Mouse (Mus musculus): Measurements from ENCODE around the gene Ptges3l. TPM values are rescaled to one million over a fixed set of nuclear protein-coding genes. Genes with fewer than 3 reads are reported as not detected.
A peak's percentile ranks its signal among the peaks of the same experiment; 100 is the strongest.
"Not testable (repeated sequence)": the region's sequence is repeated elsewhere in the genome, so short reads cannot be mapped to it uniquely, and the experiment has no call there.

Ptges3l gene
- polyA plus RNA-seq, 1 experiment from 2014 or later: 83.6 TPM

DNA sequence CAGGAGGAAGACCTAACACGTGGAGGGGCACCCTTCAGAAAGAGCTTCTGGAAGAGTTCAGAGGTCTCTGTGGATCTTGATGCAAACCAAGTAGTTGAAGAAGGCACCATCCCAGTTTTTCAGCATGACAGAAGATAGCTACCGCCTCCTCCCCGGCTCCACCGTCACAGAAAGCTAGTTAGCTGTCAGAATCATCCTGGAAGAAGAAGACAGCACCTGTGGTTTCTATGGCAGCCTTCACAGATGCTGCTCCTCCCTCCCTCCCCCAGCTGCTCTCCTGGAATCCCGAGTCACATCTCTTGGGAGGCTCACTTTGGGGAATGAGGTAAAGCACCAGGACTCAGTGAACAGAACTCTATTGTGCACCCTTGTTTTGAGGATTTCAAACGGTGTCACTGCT, 6.1 kb downstream of the Ptges3l start:
- 56% methylated on average over 6 of the region's 6 CpGs for WGBS
- Histone ChIP-seq H3K4me3 (ENCODE audit: low read length) (no peak overlapping the region), H3K27me3 (ENCODE audit: control insufficient read depth, insufficient read depth, low read length) (no peaks in the 10 kb centered on the region), H3K9ac (ENCODE audit: low read length) (no peak overlapping the region), H3K4me2 (ENCODE audit: low read depth, low read length) (no peak overlapping the region), H3K9me3 (replicated peaks; ENCODE audit: control insufficient read depth, low read length) (no peaks in the 10 kb centered on the region), H3K4me1 (ENCODE audit: control insufficient read depth, insufficient read depth, low read length) (peaks cover 7% of the 10 kb centered on the region), H3K27ac (ENCODE audit: low read length) (no peak overlapping the region), H3K36me3 (ENCODE audit: control insufficient read depth, insufficient read depth) (peaks cover 8% of the 10 kb centered on the region; the same call in 1 of the 2 replicates)
- ATAC-seq (replicated peaks; ENCODE audit: extremely low read depth, insufficient read depth, low FRiP score): no peak

DNA sequence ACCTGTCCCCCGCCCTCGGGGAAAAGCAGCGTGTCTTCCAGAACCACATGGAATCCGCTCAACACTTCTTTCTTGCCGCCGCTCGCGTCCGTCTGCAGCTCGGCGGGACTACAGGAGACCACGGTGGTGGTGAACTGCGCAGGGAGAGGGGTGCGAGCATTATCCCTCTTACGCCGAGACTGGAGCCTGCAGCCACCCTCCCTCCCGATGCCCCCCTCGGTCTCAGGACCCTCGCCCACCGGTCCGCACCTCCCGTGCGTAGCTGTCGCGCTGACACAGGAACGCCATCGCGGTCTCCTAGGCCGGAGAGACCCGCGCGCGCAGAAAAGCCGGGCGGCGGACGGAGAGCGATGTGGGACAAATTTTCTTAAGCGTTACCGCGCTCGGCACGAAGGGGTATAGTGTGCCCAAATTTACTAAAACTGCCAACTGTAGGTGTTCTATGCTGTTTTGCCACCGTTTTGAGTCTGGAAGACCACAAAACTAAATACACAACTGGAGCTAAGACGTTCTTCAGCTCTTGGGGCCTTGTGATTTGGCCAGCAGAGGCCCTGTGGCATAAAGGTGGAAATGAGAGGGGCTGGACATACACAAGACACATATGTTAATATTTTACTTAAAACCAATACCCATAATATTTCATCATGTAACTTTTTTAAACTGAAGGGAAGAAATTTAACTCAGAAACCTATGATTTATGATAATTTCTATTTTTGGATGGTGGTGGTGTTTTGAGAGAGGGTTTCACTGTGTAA, 7.9 kb downstream of the Ptges3l start, which contains the start of gene Aarsd1:
Gene Aarsd1 (minus strand): TSS at position 515 of the 755 bp plus-strand sequence.
- Histone ChIP-seq H3K9ac (ENCODE audit: low read length) (peak within 1 kb of the TSS; percentile 84), H3K27ac (ENCODE audit: low read length) (peak within 1 kb of the TSS; percentile 66), H3K27me3 (ENCODE audit: control insufficient read depth, insufficient read depth, low read length) (no peaks in the 10 kb centered on the region), H3K36me3 (ENCODE audit: control insufficient read depth, insufficient read depth) (peaks cover 8% of the 10 kb centered on the region; the same call in 1 of the 2 replicates), H3K4me1 (ENCODE audit: control insufficient read depth, insufficient read depth, low read length) (peaks cover 7% of the 10 kb centered on the region), H3K4me2 (ENCODE audit: low read depth, low read length) (peak within 1 kb of the TSS; percentile 67), H3K4me3 (ENCODE audit: low read length) (peak within 1 kb of the TSS; percentile 82), H3K9me3 (replicated peaks; ENCODE audit: control insufficient read depth, low read length) (no peaks in the 10 kb centered on the region)
- ATAC-seq (replicated peaks; ENCODE audit: extremely low read depth, insufficient read depth, low FRiP score): peak; percentile 78
- under 1% methylated on average over 45 of the region's 45 CpGs for WGBS

DNA sequence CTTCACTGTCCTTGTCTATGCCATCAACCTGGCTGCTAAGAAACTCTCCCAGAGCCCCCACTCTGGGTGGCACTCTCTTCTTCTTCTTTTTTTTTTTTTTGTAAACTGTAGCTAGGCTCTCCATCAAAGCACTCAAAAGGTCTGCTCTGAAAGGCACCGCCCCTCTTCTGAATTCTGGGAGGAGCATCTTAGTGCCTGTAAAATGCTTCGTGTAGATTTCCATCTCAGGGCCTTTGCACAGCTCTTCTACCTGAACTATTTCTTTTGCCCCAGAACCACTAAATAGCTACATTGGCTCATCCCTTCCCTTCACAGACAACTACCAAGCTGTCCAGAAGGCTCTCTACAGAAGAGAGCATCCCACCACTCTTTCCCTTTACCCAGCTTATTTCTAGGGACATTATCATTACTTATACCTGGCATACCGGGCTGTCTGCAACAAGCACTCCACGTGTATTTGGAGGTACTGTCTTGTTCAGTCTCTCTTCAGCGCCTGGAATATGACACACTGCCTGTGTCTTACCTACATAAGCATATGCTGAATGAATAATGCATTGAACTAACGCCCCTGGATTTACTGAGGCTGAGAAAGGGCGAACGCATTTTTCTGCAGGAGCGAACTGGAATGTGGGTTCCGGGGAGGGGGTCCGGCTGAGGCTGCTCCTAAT, 8.6 kb downstream of the Ptges3l start:
- H3K27ac ChIP-seq (ENCODE audit: low read length): peak overlapping the region; percentile 66
- H3K4me2 ChIP-seq (ENCODE audit: low read depth, low read length): peak overlapping the region; percentile 67
- H3K4me1 ChIP-seq (ENCODE audit: control insufficient read depth, insufficient read depth, low read length): peaks cover 5% of the 10 kb centered on the region
- no peaks in the 10 kb centered on the region for H3K27me3 ChIP-seq (ENCODE audit: control insufficient read depth, insufficient read depth, low read length)
- no peaks in the 10 kb centered on the region for H3K9me3 ChIP-seq (replicated peaks; ENCODE audit: control insufficient read depth, low read length)
- WGBS: 1% methylated on average over 11 of the region's 11 CpGs
- peaks cover 9% of the 10 kb centered on the region for H3K36me3 ChIP-seq (ENCODE audit: control insufficient read depth, insufficient read depth)
- no peak for ATAC-seq (replicated peaks; ENCODE audit: extremely low read depth, insufficient read depth, low FRiP score)
- peak overlapping the region; percentile 84 for H3K9ac ChIP-seq (ENCODE audit: low read length)
- H3K4me3 ChIP-seq (ENCODE audit: low read length): peak overlapping the region; percentile 82

DNA sequence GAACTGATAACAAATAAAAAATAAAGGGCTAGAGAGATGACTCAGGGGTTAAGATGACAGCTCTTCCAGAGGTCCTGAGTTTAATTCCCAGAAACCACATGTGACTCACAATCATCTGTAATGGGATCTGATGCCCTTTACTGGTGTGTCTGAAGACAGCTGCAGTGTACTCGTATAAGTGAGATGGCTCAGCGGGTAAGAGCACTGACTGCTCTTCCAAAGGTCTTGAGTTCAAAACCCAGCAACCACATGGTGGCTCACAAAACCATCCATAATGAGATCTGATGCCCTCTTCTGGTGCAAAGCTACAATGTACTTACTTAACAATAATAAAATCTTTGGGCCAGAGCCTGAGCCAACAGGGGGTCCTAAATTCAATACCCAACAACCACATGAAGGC, 9.8 kb downstream of the Ptges3l start:
- Histone ChIP-seq H3K4me3 (ENCODE audit: low read length) (no peak overlapping the region), H3K9me3 (replicated peaks; ENCODE audit: control insufficient read depth, low read length) (no peaks in the 10 kb centered on the region), H3K27me3 (ENCODE audit: control insufficient read depth, insufficient read depth, low read length) (no peaks in the 10 kb centered on the region), H3K4me2 (ENCODE audit: low read depth, low read length) (no peak overlapping the region), H3K9ac (ENCODE audit: low read length) (no peak overlapping the region), H3K4me1 (ENCODE audit: control insufficient read depth, insufficient read depth, low read length) (peaks cover 5% of the 10 kb centered on the region), H3K27ac (ENCODE audit: low read length) (no peak overlapping the region), H3K36me3 (ENCODE audit: control insufficient read depth, insufficient read depth) (peaks cover 11% of the 10 kb centered on the region)
- WGBS: 77% methylated on average over 2 of the region's 2 CpGs
- no peak for ATAC-seq (replicated peaks; ENCODE audit: extremely low read depth, insufficient read depth, low FRiP score)

DNA sequence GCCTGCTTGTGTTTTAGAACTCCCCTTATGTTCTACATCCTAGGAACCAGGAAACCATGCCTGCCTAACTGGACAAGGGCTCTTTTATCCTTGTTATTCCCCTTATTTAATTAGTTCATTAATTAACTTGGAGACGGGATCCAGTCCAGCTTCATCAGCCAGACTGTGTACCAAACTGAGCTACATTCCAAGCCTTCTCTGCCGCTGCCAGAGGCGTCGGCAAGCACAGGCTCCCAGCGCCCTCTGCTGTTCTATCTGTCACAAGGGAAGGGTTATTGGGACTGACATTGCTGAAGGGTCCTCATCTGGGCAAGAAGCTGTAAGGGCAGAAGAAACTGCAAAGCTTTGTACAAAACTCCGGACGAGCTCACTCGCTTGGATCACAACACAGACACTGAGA, 30.0 kb downstream of the Ptges3l start:
- ATAC-seq (replicated peaks; ENCODE audit: extremely low read depth, insufficient read depth, low FRiP score): peak; percentile 52; the same call in 1 of the 2 replicates
- Histone ChIP-seq H3K4me1 (ENCODE audit: control insufficient read depth, insufficient read depth, low read length) (no peaks in the 10 kb centered on the region), H3K27ac (ENCODE audit: low read length) (no peak overlapping the region), H3K9me3 (replicated peaks; ENCODE audit: control insufficient read depth, low read length) (no peaks in the 10 kb centered on the region), H3K4me2 (ENCODE audit: low read depth, low read length) (no peak overlapping the region), H3K36me3 (ENCODE audit: control insufficient read depth, insufficient read depth) (no peaks in the 10 kb centered on the region), H3K4me3 (ENCODE audit: low read length) (no peak overlapping the region), H3K9ac (ENCODE audit: low read length) (no peak overlapping the region), H3K27me3 (ENCODE audit: control insufficient read depth, insufficient read depth, low read length) (no peaks in the 10 kb centered on the region)
- WGBS: 3% methylated on average over 8 of the region's 8 CpGs

DNA sequence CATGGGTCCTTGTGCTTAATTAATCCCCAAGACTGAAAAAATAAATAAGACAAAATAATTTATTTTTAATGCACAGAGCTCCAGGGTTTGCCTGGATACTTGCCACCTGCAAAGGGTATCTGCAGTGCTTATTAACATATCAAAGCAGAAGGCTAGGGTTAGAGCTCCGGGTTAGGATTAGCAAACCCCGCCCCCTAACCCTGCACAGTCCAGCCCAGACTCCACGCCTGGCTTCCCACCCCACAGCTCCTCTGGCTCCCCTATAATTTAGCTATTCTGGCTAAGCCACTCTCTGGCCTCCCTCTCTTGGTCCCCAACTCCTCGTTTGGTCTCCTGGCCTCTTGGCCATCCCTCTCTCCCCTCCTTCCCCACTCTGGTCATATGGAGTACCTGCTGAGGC, 43.3 kb downstream of the Ptges3l start:
- no peaks in the 10 kb centered on the region for H3K36me3 ChIP-seq (ENCODE audit: control insufficient read depth, insufficient read depth)
- H3K4me3 ChIP-seq (ENCODE audit: low read length): no peak overlapping the region
- no peak overlapping the region for H3K4me2 ChIP-seq (ENCODE audit: low read depth, low read length)
- H3K9me3 ChIP-seq (replicated peaks; ENCODE audit: control insufficient read depth, low read length): no peaks in the 10 kb centered on the region
- no peaks in the 10 kb centered on the region for H3K4me1 ChIP-seq (ENCODE audit: control insufficient read depth, insufficient read depth, low read length)
- H3K27me3 ChIP-seq (ENCODE audit: control insufficient read depth, insufficient read depth, low read length): no peaks in the 10 kb centered on the region
- H3K9ac ChIP-seq (ENCODE audit: low read length): no peak overlapping the region
- no peak for ATAC-seq (replicated peaks; ENCODE audit: extremely low read depth, insufficient read depth, low FRiP score)
- no peak overlapping the region for H3K27ac ChIP-seq (ENCODE audit: low read length)
- WGBS: 33% methylated on average over 4 of the region's 4 CpGs

DNA sequence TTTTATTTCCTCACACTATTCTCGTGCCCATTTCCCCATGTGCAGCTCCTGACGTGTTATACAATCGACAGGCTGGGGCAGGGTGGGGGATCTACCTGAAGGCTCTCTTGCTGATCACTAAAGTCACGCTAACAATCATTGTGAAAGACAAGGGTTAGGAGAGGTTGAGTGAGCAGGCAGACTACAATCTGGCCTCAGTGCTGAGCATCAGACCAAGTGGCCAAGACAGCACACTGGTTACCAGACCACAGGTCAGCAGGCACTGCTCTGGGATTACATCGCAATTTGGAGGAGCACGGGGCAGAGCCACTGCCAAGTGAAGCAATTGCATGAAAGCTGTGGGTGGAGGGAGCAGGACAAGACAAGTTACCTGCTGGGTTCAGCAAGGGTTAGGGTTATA, 46.2 kb downstream of the Ptges3l start:
- WGBS: 81% methylated on average over 6 of the region's 6 CpGs
- no peak overlapping the region for H3K4me3 ChIP-seq (ENCODE audit: low read length)
- no peaks in the 10 kb centered on the region for H3K27me3 ChIP-seq (ENCODE audit: control insufficient read depth, insufficient read depth, low read length)
- no peak for ATAC-seq (replicated peaks; ENCODE audit: extremely low read depth, insufficient read depth, low FRiP score)
- no peaks in the 10 kb centered on the region for H3K9me3 ChIP-seq (replicated peaks; ENCODE audit: control insufficient read depth, low read length)
- no peaks in the 10 kb centered on the region for H3K4me1 ChIP-seq (ENCODE audit: control insufficient read depth, insufficient read depth, low read length)
- H3K4me2 ChIP-seq (ENCODE audit: low read depth, low read length): no peak overlapping the region
- H3K27ac ChIP-seq (ENCODE audit: low read length): no peak overlapping the region
- no peaks in the 10 kb centered on the region for H3K36me3 ChIP-seq (ENCODE audit: control insufficient read depth, insufficient read depth)
- H3K9ac ChIP-seq (ENCODE audit: low read length): no peak overlapping the region

DNA sequence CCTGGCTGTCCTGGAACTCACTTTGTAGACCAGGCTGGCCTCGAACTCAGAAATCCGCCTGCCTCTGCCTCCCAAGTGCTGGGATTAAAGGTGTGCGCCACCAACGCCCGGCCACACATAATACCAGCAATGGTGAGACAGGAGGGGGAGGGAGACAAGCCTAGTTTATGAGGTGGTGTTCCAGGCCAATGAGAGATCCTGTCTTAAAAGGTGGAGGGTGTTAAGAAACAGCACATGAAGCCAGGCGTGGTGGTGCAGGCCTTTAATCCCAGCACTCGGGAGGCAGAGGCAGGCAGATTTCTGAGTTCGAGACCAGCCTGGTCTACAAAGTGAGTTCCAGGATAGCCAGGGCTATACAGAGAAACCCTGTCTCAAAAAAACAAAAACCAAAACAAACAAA, 46.9 kb downstream of the Ptges3l start:
- H3K4me3 ChIP-seq (ENCODE audit: low read length); H3K36me3 ChIP-seq (ENCODE audit: control insufficient read depth, insufficient read depth); H3K4me1 ChIP-seq (ENCODE audit: control insufficient read depth, insufficient read depth, low read length); H3K9ac ChIP-seq (ENCODE audit: low read length); ATAC-seq (replicated peaks; ENCODE audit: extremely low read depth, insufficient read depth, low FRiP score); H3K27ac ChIP-seq (ENCODE audit: low read length); H3K27me3 ChIP-seq (ENCODE audit: control insufficient read depth, insufficient read depth, low read length); H3K9me3 ChIP-seq (replicated peaks; ENCODE audit: control insufficient read depth, low read length); H3K4me2 ChIP-seq (ENCODE audit: low read depth, low read length): not testable (repeated sequence)
- WGBS: 88% methylated on average over 8 of the region's 8 CpGs

DNA sequence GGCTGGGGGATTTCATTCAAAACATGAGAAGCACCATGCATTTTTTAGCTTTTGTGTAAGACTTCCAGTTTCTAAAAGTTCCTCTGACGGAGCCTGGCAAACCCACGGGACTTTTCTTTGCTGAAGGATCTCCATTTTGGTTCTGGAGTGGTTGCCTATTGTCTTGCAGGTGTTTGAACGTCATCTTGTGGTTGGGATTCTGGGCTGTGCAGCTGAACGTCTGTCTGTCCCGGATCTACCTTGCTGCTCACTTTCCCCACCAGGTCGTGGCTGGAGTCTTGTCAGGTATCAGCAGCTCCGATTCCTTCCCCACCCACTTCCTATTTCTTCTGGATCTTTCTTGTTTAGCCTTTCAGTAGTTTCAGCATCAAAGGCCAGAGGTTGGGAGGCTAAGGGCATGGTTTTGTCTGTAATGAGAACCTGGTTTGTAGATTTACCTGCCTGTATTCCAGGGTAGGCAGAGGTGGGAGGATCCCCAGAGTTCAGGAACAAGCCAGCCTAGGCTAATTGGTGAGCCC, 50.7 kb downstream of the Ptges3l start:
- ATAC-seq (replicated peaks; ENCODE audit: extremely low read depth, insufficient read depth, low FRiP score): no peak
- H3K9ac ChIP-seq (ENCODE audit: low read length): no peak overlapping the region
- no peaks in the 10 kb centered on the region for H3K27me3 ChIP-seq (ENCODE audit: control insufficient read depth, insufficient read depth, low read length)
- H3K27ac ChIP-seq (ENCODE audit: low read length): no peak overlapping the region
- no peaks in the 10 kb centered on the region for H3K36me3 ChIP-seq (ENCODE audit: control insufficient read depth, insufficient read depth)
- 61% methylated on average over 7 of the region's 7 CpGs for WGBS
- no peaks in the 10 kb centered on the region for H3K4me1 ChIP-seq (ENCODE audit: control insufficient read depth, insufficient read depth, low read length)
- H3K4me2 ChIP-seq (ENCODE audit: low read depth, low read length): no peak overlapping the region
- no peaks in the 10 kb centered on the region for H3K9me3 ChIP-seq (replicated peaks; ENCODE audit: control insufficient read depth, low read length)
- H3K4me3 ChIP-seq (ENCODE audit: low read length): no peak overlapping the region

Measured in heart, embryonic 16.5 days (tissue).